Mouse (Mus musculus): ENCODE measurements around the gene Ccr10. TPM values are rescaled to one million over a fixed set of nuclear protein-coding genes. Genes with fewer than 3 reads are reported as not detected.
"Not testable (repeated sequence)": the region's sequence is repeated elsewhere in the genome, so short reads cannot be mapped to it uniquely, and the experiment has no call there.

Ccr10 gene
- polyA plus RNA-seq, 1 experiment from 2014 or later, result 0.33 TPM

DNA sequence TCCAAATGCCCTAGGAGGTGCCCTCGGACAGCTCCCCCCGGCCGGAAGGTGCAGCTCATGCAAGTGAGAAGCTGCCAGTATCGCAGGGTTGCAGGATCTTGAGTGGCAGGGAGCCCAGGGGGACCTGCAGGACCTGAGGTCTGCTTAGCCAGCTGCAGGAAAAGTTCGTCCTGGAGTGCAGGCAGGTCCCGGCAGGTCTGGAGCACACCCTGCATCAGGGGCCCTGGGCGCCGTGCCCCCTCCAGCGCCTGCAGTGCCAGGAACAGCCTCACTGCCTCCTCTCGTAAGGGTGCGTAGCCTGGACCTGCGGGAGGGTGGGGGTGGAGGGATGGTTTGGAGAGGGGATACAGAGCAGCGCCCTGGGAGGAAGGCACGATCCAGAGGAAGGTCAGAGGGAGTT, 8.9 kb downstream of the Ccr10 start:
- Histone ChIP-seq H3K4me1 (ENCODE audit: control insufficient read depth, insufficient read depth, low read length) (peaks cover 22% of the 10 kb centered on the region; the same call in 1 of the 2 replicates), H3K9ac (replicated peaks; ENCODE audit: low read depth, low read length) (no peak overlapping the region), H3K4me3 (ENCODE audit: low read depth, low read length) (no peak overlapping the region), H3K9me3 (ENCODE audit: control insufficient read depth, low read depth, low read length) (no peaks in the 10 kb centered on the region), H3K27me3 (ENCODE audit: control insufficient read depth, insufficient read depth, low read length) (peaks cover 10% of the 10 kb centered on the region; the same call in 1 of the 2 replicates), H3K36me3 (ENCODE audit: control insufficient read depth, insufficient read depth, low read length) (peaks cover 59% of the 10 kb centered on the region), H3K4me2 (replicated peaks; ENCODE audit: low read depth, low read length) (0 out of 2 replicates have a peak overlapping the region, but pooled peaks have one; percentile 15), H3K27ac (ENCODE audit: low read length) (no peak overlapping the region)
- ATAC-seq (ENCODE audit: insufficient number of reproducible peaks, insufficient read depth, low FRiP score, low read depth), result no peak
- 73% methylated on average over 14 of the region's 14 CpGs for WGBS

DNA sequence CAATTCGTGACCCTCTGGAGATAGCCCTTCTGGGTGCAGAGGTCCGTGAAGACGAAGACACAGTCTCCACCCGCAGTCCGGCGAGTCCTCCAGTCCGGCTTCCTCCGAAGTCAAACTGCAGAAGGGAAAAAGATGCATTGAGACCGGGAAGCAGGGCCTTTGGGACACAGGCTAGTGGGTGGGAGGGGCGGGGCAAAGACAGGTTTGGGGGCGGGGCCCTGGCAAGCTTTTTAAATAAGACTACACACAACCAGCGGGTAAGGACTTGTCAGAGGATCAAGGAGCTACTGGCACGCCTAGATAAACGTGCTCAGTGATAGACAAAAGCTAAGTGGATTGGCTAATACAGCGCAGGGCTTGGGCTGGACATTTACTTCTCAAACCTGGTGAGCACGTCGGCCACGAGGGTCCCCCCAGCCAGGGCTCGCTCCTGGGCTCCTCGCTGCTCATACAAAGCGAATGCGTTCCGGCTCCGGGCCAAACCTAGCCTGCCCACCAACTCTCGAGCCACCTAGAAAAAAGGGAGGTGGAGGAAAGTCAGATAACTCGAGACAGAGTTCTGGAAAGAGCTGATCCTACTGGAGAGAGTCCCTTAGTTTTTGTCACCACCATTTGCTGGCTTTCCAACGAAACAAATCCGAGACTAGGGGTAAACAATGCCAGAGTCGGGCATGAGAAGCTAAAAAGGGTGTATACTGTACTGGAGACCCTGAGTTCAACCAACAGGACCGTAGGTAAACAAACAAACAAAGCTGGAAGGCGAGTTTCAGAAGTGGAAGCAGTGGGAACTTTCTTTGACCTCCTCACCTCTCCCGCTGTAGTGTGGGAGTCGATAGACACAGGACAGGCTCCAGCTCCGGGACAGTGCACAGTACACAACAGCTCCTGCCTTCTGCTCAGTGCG, 10.3 kb downstream of the Ccr10 start:
- Histone ChIP-seq H3K4me3 (ENCODE audit: low read depth, low read length) (peak overlapping the region; percentile 10; the same call in 1 of the 2 replicates), H3K36me3 (ENCODE audit: control insufficient read depth, insufficient read depth, low read length) (peaks cover 62% of the 10 kb centered on the region), H3K9me3 (ENCODE audit: control insufficient read depth, low read depth, low read length) (no peaks in the 10 kb centered on the region), H3K27me3 (ENCODE audit: control insufficient read depth, insufficient read depth, low read length) (peaks cover 10% of the 10 kb centered on the region; the same call in 1 of the 2 replicates), H3K4me2 (replicated peaks; ENCODE audit: low read depth, low read length) (no peak overlapping the region), H3K27ac (ENCODE audit: low read length) (peak overlapping the region; percentile 69; the same call in 1 of the 2 replicates), H3K4me1 (ENCODE audit: control insufficient read depth, insufficient read depth, low read length) (peaks cover 22% of the 10 kb centered on the region; the same call in 1 of the 2 replicates), H3K9ac (replicated peaks; ENCODE audit: low read depth, low read length) (no peak overlapping the region)
- WGBS, result 43% methylated on average over 35 of the region's 35 CpGs
- ATAC-seq (ENCODE audit: insufficient number of reproducible peaks, insufficient read depth, low FRiP score, low read depth), result peak; percentile 47; the same call in 1 of the 2 replicates

DNA sequence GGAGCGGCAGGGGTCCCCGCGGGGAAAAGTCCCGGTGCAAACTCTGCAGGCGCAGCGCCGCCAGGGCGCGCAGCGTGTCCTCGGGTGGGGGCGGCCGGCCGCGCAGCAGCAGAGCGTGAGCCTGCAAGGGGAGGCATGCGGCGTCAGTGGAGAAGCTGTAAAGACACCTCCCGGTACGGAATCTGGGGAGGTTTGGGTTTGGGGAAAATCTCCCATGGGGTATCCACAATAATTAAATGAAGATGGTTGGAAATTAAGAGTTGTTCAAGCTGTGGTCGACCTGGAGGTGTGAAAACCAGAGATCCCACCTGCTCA, 10.9 kb downstream of the Ccr10 start:
- H3K27ac ChIP-seq (ENCODE audit: low read length), result no peak overlapping the region
- peaks cover 62% of the 10 kb centered on the region for H3K36me3 ChIP-seq (ENCODE audit: control insufficient read depth, insufficient read depth, low read length)
- peak overlapping the region; percentile 10 for H3K4me3 ChIP-seq (ENCODE audit: low read depth, low read length)
- peak overlapping the region; percentile 25 for H3K4me2 ChIP-seq (replicated peaks; ENCODE audit: low read depth, low read length)
- H3K4me1 ChIP-seq (ENCODE audit: control insufficient read depth, insufficient read depth, low read length), result peaks cover 22% of the 10 kb centered on the region; the same call in 1 of the 2 replicates
- peaks cover 10% of the 10 kb centered on the region; the same call in 1 of the 2 replicates for H3K27me3 ChIP-seq (ENCODE audit: control insufficient read depth, insufficient read depth, low read length)
- H3K9ac ChIP-seq (replicated peaks; ENCODE audit: low read depth, low read length), result no peak overlapping the region
- 30% methylated on average over 21 of the region's 21 CpGs for WGBS
- H3K9me3 ChIP-seq (ENCODE audit: control insufficient read depth, low read depth, low read length), result no peaks in the 10 kb centered on the region
- no peak for ATAC-seq (ENCODE audit: insufficient number of reproducible peaks, insufficient read depth, low FRiP score, low read depth)

DNA sequence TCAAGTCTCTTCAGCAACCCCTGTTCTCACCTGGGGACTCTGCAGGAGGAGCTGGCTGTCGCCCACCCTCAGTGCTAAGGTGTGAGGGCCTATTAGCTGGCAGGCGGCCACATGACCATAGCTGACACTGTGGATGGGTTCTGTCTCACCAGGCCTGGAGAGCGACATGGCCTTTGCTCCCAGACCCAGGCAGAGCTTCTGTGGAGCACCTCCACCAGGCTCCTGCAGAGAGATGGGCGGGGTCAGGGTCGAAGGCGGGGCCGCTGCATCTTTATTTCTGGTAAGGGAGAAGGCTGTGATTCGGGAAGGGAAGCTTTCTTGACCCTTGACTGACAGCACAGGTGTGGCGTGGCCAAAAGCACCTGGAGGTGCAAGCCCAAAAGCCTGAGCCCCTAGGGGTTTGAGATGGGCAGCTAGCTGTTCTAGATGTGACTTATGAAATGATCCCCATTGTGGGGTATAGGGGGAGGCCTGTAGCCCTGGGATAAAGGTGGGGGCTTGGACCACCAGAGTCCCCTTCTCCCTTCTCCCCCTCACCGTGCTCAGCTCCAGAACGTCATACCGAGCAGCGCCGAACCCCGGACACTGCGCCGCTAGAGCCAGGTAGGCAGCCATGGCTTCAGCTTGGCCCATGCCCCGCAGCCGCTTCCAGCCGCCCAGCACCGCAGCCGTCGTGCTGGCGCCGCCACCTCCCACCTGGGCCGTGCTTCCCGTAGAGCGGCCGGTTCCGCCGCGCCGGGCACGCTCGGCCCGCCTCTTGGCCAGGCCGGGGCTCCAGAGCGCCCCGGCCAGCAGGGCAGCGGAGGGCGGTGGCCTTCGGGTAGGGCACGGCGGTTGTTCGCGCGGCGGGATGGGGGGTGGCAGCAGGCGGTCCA, 11.5 kb downstream of the Ccr10 start:
- WGBS, result 33% methylated on average over 48 of the region's 49 CpGs
- Histone ChIP-seq H3K4me3 (ENCODE audit: low read depth, low read length) (peak overlapping the region; percentile 10), H3K9ac (replicated peaks; ENCODE audit: low read depth, low read length) (no peak overlapping the region), H3K4me1 (ENCODE audit: control insufficient read depth, insufficient read depth, low read length) (peaks cover 16% of the 10 kb centered on the region; the same call in 1 of the 2 replicates), H3K27ac (ENCODE audit: low read length) (no peak overlapping the region), H3K36me3 (ENCODE audit: control insufficient read depth, insufficient read depth, low read length) (peaks cover 62% of the 10 kb centered on the region), H3K9me3 (ENCODE audit: control insufficient read depth, low read depth, low read length) (no peaks in the 10 kb centered on the region), H3K27me3 (ENCODE audit: control insufficient read depth, insufficient read depth, low read length) (peaks cover 10% of the 10 kb centered on the region; the same call in 1 of the 2 replicates), H3K4me2 (replicated peaks; ENCODE audit: low read depth, low read length) (peak overlapping the region; percentile 25)
- ATAC-seq (ENCODE audit: insufficient number of reproducible peaks, insufficient read depth, low FRiP score, low read depth), result no peak

DNA sequence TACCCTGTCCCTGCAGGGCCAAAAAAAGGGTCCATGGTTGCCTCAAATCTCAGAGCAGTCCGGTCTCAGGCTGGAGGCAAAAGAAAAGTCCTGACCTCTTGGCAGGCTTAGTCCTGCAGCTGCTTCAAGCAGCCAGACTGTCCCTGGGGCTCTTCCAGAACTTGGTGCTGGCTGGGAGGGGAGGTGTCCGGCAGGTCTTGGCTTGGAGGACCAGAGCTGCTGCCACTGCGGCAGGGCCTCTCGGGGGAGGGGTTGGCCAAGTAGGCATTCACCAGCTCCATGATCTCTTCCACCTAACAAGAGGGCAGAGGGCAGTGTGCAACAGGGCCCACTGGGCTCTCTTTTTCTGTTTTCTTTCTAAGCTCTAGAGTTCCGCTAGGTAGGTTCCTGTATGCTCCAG, 12.5 kb downstream of the Ccr10 start:
- H3K9ac ChIP-seq (replicated peaks; ENCODE audit: low read depth, low read length), result no peak overlapping the region
- no peak overlapping the region for H3K4me2 ChIP-seq (replicated peaks; ENCODE audit: low read depth, low read length)
- WGBS, result 67% methylated on average over 5 of the region's 5 CpGs
- H3K36me3 ChIP-seq (ENCODE audit: control insufficient read depth, insufficient read depth, low read length), result peaks cover 55% of the 10 kb centered on the region
- H3K4me1 ChIP-seq (ENCODE audit: control insufficient read depth, insufficient read depth, low read length), result peaks cover 14% of the 10 kb centered on the region; the same call in 1 of the 2 replicates
- H3K9me3 ChIP-seq (ENCODE audit: control insufficient read depth, low read depth, low read length), result no peaks in the 10 kb centered on the region
- no peak for ATAC-seq (ENCODE audit: insufficient number of reproducible peaks, insufficient read depth, low FRiP score, low read depth)
- no peak overlapping the region for H3K27ac ChIP-seq (ENCODE audit: low read length)
- no peak overlapping the region for H3K4me3 ChIP-seq (ENCODE audit: low read depth, low read length)
- peaks cover 10% of the 10 kb centered on the region; the same call in 1 of the 2 replicates for H3K27me3 ChIP-seq (ENCODE audit: control insufficient read depth, insufficient read depth, low read length)

DNA sequence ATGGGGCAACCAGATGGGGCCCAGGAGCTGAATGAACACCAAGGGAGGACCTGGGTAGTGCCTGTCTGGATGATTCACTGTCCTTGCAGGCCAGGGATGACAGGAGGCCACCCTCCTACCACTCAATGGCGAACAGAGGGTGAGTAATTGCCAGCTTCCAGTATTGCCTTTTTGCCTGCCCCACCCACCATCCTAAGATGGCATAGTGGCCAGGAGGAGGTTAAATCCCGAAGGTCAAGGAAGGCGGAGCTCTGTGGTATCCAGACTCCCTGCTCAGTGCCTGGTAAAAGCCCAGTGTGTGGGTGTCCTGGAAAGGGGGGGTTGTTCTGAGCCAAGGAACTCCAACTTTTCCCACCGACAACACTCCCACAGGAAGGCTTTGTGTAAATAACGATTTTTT, 12.9 kb downstream of the Ccr10 start:
- Histone ChIP-seq H3K4me2 (replicated peaks; ENCODE audit: low read depth, low read length) (no peak overlapping the region), H3K27me3 (ENCODE audit: control insufficient read depth, insufficient read depth, low read length) (peaks cover 6% of the 10 kb centered on the region; the same call in 1 of the 2 replicates), H3K4me3 (ENCODE audit: low read depth, low read length) (no peak overlapping the region), H3K9me3 (ENCODE audit: control insufficient read depth, low read depth, low read length) (no peaks in the 10 kb centered on the region), H3K9ac (replicated peaks; ENCODE audit: low read depth, low read length) (no peak overlapping the region), H3K36me3 (ENCODE audit: control insufficient read depth, insufficient read depth, low read length) (peaks cover 50% of the 10 kb centered on the region), H3K27ac (ENCODE audit: low read length) (no peak overlapping the region), H3K4me1 (ENCODE audit: control insufficient read depth, insufficient read depth, low read length) (peaks cover 14% of the 10 kb centered on the region; the same call in 1 of the 2 replicates)
- 57% methylated on average over 5 of the region's 5 CpGs for WGBS
- no peak for ATAC-seq (ENCODE audit: insufficient number of reproducible peaks, insufficient read depth, low FRiP score, low read depth)

DNA sequence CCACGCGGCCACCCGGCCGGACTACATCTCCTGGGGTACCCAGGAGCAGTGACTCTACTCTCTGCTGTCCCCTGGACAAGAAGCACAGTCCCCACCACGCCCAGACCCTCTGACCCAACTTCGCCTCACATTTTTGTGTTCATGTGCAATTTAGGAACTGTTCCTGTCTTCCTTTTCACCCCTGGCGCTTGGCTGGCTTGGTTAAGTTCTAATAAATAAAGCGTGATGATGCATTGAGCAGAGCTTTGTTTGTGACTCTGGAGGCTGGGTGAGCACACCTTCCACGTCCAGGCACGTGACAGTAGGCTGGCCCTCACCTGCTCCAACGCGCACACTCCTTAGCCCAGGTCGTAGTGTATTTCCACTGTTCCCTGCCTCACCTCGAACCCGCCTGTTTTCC, 13.7 kb downstream of the Ccr10 start:
- Histone ChIP-seq H3K9ac (replicated peaks; ENCODE audit: low read depth, low read length) (no peak overlapping the region), H3K36me3 (ENCODE audit: control insufficient read depth, insufficient read depth, low read length) (peaks cover 43% of the 10 kb centered on the region), H3K9me3 (ENCODE audit: control insufficient read depth, low read depth, low read length) (no peaks in the 10 kb centered on the region), H3K27me3 (ENCODE audit: control insufficient read depth, insufficient read depth, low read length) (peaks cover 3% of the 10 kb centered on the region; the same call in 1 of the 2 replicates), H3K27ac (ENCODE audit: low read length) (no peak overlapping the region), H3K4me1 (ENCODE audit: control insufficient read depth, insufficient read depth, low read length) (peaks cover 14% of the 10 kb centered on the region; the same call in 1 of the 2 replicates), H3K4me3 (ENCODE audit: low read depth, low read length) (no peak overlapping the region), H3K4me2 (replicated peaks; ENCODE audit: low read depth, low read length) (no peak overlapping the region)
- ATAC-seq (ENCODE audit: insufficient number of reproducible peaks, insufficient read depth, low FRiP score, low read depth), result no peak
- 88% methylated on average over 15 of the region's 15 CpGs for WGBS

DNA sequence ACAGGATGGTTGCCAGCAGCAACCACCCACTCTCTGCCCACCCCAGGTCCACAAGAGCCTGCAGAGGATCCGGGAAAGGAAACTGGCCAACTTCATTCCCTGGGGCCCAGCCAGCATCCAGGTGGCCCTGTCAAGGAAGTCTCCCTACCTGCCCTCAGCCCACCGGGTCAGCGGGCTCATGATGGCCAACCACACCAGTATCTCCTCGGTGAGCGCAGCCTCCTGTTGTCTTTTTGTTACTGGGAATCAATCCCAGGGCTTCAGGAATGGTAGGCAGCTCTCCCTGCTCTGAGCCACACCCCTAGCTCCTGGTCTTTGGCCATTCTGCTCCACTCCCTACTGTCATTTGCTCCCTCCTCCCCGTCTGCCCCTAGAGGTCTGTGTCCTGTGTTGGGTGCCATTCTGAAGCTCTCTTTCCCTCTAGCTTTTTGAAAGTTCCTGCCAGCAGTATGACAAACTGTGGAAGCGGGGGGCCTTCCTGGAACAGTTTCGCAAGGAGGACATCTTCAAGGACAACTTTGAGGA, 14.2 kb downstream of the Ccr10 start:
- peaks cover 14% of the 10 kb centered on the region; the same call in 1 of the 2 replicates for H3K4me1 ChIP-seq (ENCODE audit: control insufficient read depth, insufficient read depth, low read length)
- 84% methylated on average over 7 of the region's 8 CpGs for WGBS
- peaks cover 38% of the 10 kb centered on the region for H3K36me3 ChIP-seq (ENCODE audit: control insufficient read depth, insufficient read depth, low read length)
- H3K4me3 ChIP-seq (ENCODE audit: low read depth, low read length); H3K9me3 ChIP-seq (ENCODE audit: control insufficient read depth, low read depth, low read length); H3K27ac ChIP-seq (ENCODE audit: low read length); H3K9ac ChIP-seq (replicated peaks; ENCODE audit: low read depth, low read length); ATAC-seq (ENCODE audit: insufficient number of reproducible peaks, insufficient read depth, low FRiP score, low read depth); H3K4me2 ChIP-seq (replicated peaks; ENCODE audit: low read depth, low read length); H3K27me3 ChIP-seq (ENCODE audit: control insufficient read depth, insufficient read depth, low read length): not testable (repeated sequence)

Measured in stomach, embryonic 14.5 days (tissue).